ENCODE assay signal across 23 mouse cellular contexts in the genomic region with DNA sequence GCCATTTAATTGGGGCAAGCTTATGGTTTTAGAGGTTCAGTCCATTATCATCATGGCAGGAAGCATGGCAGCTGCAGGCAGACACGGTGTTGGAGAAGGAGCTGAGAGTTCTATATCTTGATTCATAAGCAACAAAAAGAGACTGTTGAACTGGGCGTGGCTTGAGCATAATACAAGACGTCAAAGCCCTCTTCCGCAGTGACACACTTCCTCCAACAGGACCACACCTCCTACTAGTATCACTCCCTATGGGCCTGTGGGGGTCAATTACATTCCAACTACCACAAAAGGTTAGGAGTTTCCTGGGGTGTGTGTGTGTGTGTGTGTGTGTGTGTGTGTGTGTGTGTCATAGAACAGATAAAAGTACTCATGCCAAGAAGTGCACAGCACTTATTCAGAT. TPM values are rescaled to one million over a fixed set of nuclear protein-coding genes. Genes with fewer than 3 reads are reported as not detected.
A peak's percentile ranks its signal among the peaks of the same experiment; 100 is the strongest.
DNase-seq lines count a peak whose midpoint lies in the region; ATAC-seq and TF ChIP-seq lines count a peak whose summit lies in the region.
"Had no signal": no experiment of that assay in that cellular context is flagged by ENCODE, and none has a peak within 500 bp of the region (broad histone marks: within the 10 kb centered on the region; RNA-seq: fewer than 3 reads in every experiment).

No protein-coding gene starts in this region.

- TF ChIP-seq CTCF in intestine, postnatal 0 days (IDR thresholded peaks at IDR 0.05; ENCODE audit: low read depth) = no peak
- no peak for TF ChIP-seq CTCF in MEL (IDR thresholded peaks at IDR 0.05 in 2 of 3, conservative IDR thresholded peaks at IDR 0.05 in 1 of 3; ENCODE audit: control insufficient read depth in 1 of 3, insufficient read depth in 1 of 3, low read depth in 2 of 3, low read length in 3 of 3, poor library complexity in 1 of 3, severe bottlenecking in 1 of 3)

- no peak overlapping the region for H3K4me2 ChIP-seq in intestine, embryonic 16.5 days (ENCODE audit: low read depth, low read length)
- no peak overlapping the region for H3K4me2 ChIP-seq in intestine, postnatal 0 days (replicated peaks; ENCODE audit: low read depth)
- H3K4me2 ChIP-seq: embryonic facial prominence, embryonic 13.5 days; forebrain, embryonic 13.5 days; heart, embryonic 11.5 days; hindbrain, embryonic 15.5 days had no signal

- no peak overlapping the region for H3K27ac ChIP-seq in intestine, embryonic 16.5 days (ENCODE audit: low read length)
- no peak overlapping the region for H3K27ac ChIP-seq in intestine, postnatal 0 days (ENCODE audit: low read depth, low read length)
- H3K27ac ChIP-seq in MEL (ENCODE audit: control insufficient read depth, low read depth, low read length) = no peak overlapping the region; the same call in 1 of the 2 replicates
- H3K27ac ChIP-seq in embryonic facial prominence, embryonic 10.5 days (replicated peaks) = no peak overlapping the region
- H3K27ac ChIP-seq: embryonic facial prominence, embryonic 13.5 days; forebrain, embryonic 13.5 days; gastrocnemius, adult 2 months; hindbrain, embryonic 15.5 days had no signal

- H3K79me2 ChIP-seq in MEL (ENCODE audit: control insufficient read depth, insufficient read depth, low read length, poor library complexity) = no peaks in the 10 kb centered on the region

- no peak for TF ChIP-seq RAD21 in MEL (IDR thresholded peaks at IDR 0.05; ENCODE audit: low read depth, low read length)

- TF ChIP-seq POLR2A in MEL (IDR thresholded peaks at IDR 0.05; ENCODE audit: control insufficient read depth in 1 of 2, insufficient read depth in 1 of 2, low read depth in 1 of 2, low read length in 2 of 2, poor library complexity in 1 of 2) = peak in 1 of 2 experiments; percentile 36; a peak in 1 of 4 replicates

- no peaks in the 10 kb centered on the region for H3K36me3 ChIP-seq in intestine, embryonic 16.5 days (ENCODE audit: control insufficient read depth, insufficient read depth, low read length)
- H3K36me3 ChIP-seq in intestine, postnatal 0 days (ENCODE audit: control insufficient read depth, insufficient read depth) = no peaks in the 10 kb centered on the region
- H3K36me3 ChIP-seq in MEL (ENCODE audit: control insufficient read depth in 1 of 2, insufficient read depth in 2 of 2, low read length in 2 of 2) = 0 out of 4 replicates have a peak, but pooled peaks cover 0 to 2% of the 10 kb centered on the region in 2 experiments
- no peaks in the 10 kb centered on the region for H3K36me3 ChIP-seq in embryonic facial prominence, embryonic 10.5 days (replicated peaks)
- H3K36me3 ChIP-seq: embryonic facial prominence, embryonic 13.5 days; hindbrain, embryonic 15.5 days had no signal

- H3K9ac ChIP-seq in intestine, embryonic 16.5 days (ENCODE audit: low read depth, low read length) = no peak overlapping the region
- no peak overlapping the region for H3K9ac ChIP-seq in intestine, postnatal 0 days (ENCODE audit: low read depth, low read length)
- no peak overlapping the region for H3K9ac ChIP-seq in MEL (ENCODE audit: control insufficient read depth, low read depth, low read length, poor library complexity, severe bottlenecking)
- H3K9ac ChIP-seq: embryonic facial prominence, embryonic 13.5 days; forebrain, embryonic 13.5 days; hindbrain, embryonic 15.5 days had no signal

- TF ChIP-seq EP300 in MEL (IDR thresholded peaks at IDR 0.05; ENCODE audit: low read depth in 1 of 2, low read length in 2 of 2) = no peak

- WGBS in intestine, embryonic 16.5 days = 66% methylated on average over 4 of the region's 4 CpGs
- 49% methylated on average over 4 of the region's 4 CpGs for WGBS in intestine, postnatal 0 days
- WGBS in embryonic facial prominence, embryonic 10.5 days = 78% methylated on average over 4 of the region's 4 CpGs

- peak; percentile 31; the same call in 1 of the 2 replicates for ATAC-seq in intestine, embryonic 16.5 days
- ATAC-seq in intestine, postnatal 0 days = no peak
- ATAC-seq: forebrain, embryonic 13.5 days; Patski had no signal

- peak; percentile 76 for DNase-seq in MEL (ENCODE audit: low read depth, low spot score)
- peak; percentile 8 for DNase-seq in embryonic facial prominence, embryonic 10.5 days (ENCODE audit: low spot score)
- DNase-seq in thymus, postnatal 14 days = no peak
- no peak for DNase-seq in kidney, postnatal 4 days
- DNase-seq in cerebellum, postnatal 10 days = no peak
- DNase-seq: adrenal gland, adult 2 months; adrenal gland, postnatal 25 days; cerebellum, adult 18-20 months; cerebellum, adult 9-11 months; embryo, embryonic 11 days; gastrocnemius, adult 2 months; gastrocnemius, postnatal 25 days; heart, adult 18-20 months; heart, postnatal 36 days; kidney, adult 11 months had no signal

- no peaks in the 10 kb centered on the region for H3K9me3 ChIP-seq in intestine, embryonic 16.5 days (ENCODE audit: control insufficient read depth, low read length)
- H3K9me3 ChIP-seq in intestine, postnatal 0 days (ENCODE audit: control insufficient read depth) = no peaks in the 10 kb centered on the region
- no peaks in the 10 kb centered on the region for H3K9me3 ChIP-seq in MEL (replicated peaks; ENCODE audit: insufficient read depth, low read length)
- H3K9me3 ChIP-seq in embryonic facial prominence, embryonic 10.5 days = 0 out of 2 replicates have a peak, but pooled peaks cover under 1% of the 10 kb centered on the region
- H3K9me3 ChIP-seq: embryonic facial prominence, embryonic 13.5 days; forebrain, embryonic 13.5 days; hindbrain, embryonic 15.5 days had no signal

- H3K4me3 ChIP-seq in intestine, embryonic 16.5 days (ENCODE audit: low read length) = no peak overlapping the region
- no peak overlapping the region for H3K4me3 ChIP-seq in intestine, postnatal 0 days (ENCODE audit: low read depth, low read length)
- no peak overlapping the region; a peak in 1 of 4 replicates for H3K4me3 ChIP-seq in MEL (ENCODE audit: control insufficient read depth in 1 of 2, insufficient read depth in 1 of 2, low read depth in 2 of 2, low read length in 2 of 2)
- no peak overlapping the region for H3K4me3 ChIP-seq in embryonic facial prominence, embryonic 10.5 days
- H3K4me3 ChIP-seq: embryonic facial prominence, embryonic 13.5 days; forebrain, embryonic 13.5 days; gastrocnemius, adult 2 months; hindbrain, embryonic 15.5 days had no signal

- peaks cover 12% of the 10 kb centered on the region; the same call in 1 of the 2 replicates for H3K27me3 ChIP-seq in intestine, embryonic 16.5 days (replicated peaks; ENCODE audit: control insufficient read depth, insufficient read depth, low read length)
- H3K27me3 ChIP-seq in intestine, postnatal 0 days (replicated peaks; ENCODE audit: control insufficient read depth, insufficient read depth, low read length) = 0 out of 2 replicates have a peak, but pooled peaks cover 8% of the 10 kb centered on the region
- H3K27me3 ChIP-seq in MEL (ENCODE audit: control insufficient read depth in 1 of 2, insufficient read depth in 2 of 2, low read length in 2 of 2) = peaks cover 1 to 2% of the 10 kb centered on the region in 2 experiments; a peak in 3 of 4 replicates
- peaks cover 47% of the 10 kb centered on the region for H3K27me3 ChIP-seq in embryonic facial prominence, embryonic 10.5 days (replicated peaks; ENCODE audit: low read depth, poor library complexity, severe bottlenecking)
- H3K27me3 ChIP-seq: hindbrain, embryonic 15.5 days had no signal

- no peaks in the 10 kb centered on the region for H3K4me1 ChIP-seq in intestine, embryonic 16.5 days (ENCODE audit: control insufficient read depth, insufficient read depth, low read length)
- H3K4me1 ChIP-seq in intestine, postnatal 0 days (replicated peaks; ENCODE audit: control insufficient read depth, insufficient read depth, low read length) = no peaks in the 10 kb centered on the region
- H3K4me1 ChIP-seq in MEL (ENCODE audit: control insufficient read depth in 1 of 2, insufficient read depth in 2 of 2, low read length in 2 of 2) = 0 out of 4 replicates have a peak, but pooled peaks cover 0 to 2% of the 10 kb centered on the region in 2 experiments
- H3K4me1 ChIP-seq in embryonic facial prominence, embryonic 10.5 days = peaks cover 57% of the 10 kb centered on the region

TF ChIP-seq in MEL, 35 proteins besides CTCF, POLR2A, EP300 and RAD21 (continues in another document):
- TF ChIP-seq POLR2AphosphoS5 (IDR thresholded peaks at IDR 0.05; ENCODE audit: borderline replicate concordance, low read depth, low read length) (no peak), CHD2 (IDR thresholded peaks at IDR 0.05; ENCODE audit: low read length) (no peak), MAX (IDR thresholded peaks at IDR 0.05; ENCODE audit: low read length) (no peak), SMC3 (IDR thresholded peaks at IDR 0.05; ENCODE audit: low read depth, low read length) (no peak), NELFE (IDR thresholded peaks at IDR 0.05; ENCODE audit: low read depth, low read length) (no peak), ZNF384 (IDR thresholded peaks at IDR 0.05; ENCODE audit: low read depth, low read length) (no peak), ZMIZ1 (IDR thresholded peaks at IDR 0.05; ENCODE audit: low read depth, low read length) (no peak)

RNA-seq across cellular contexts. Expression of a gene that starts 25.7 kb away (rescaled TPM):
- 9.2 and 9.6 TPM in 2 replicates for polyA plus RNA-seq in intestine, embryonic 16.5 days (2015; fragmentation: Nextera tagmentation; extraction: Ambion mirVana)
- 3.9 and 4.6 TPM in 2 replicates for polyA plus RNA-seq in intestine, postnatal 0 days (2015; fragmentation: Nextera tagmentation; extraction: Ambion mirVana)
- total RNA-seq in MEL (2012; rRNA removed) = 18.8 and 22.4 TPM in 2 replicates
- 10 to 100 TPM in 1 of 2 experiments, not detected in 1; 23.3 TPM for polyA plus RNA-seq in MEL (2012; ENCODE audit: insufficient read depth in 1 of 2, insufficient read length in 2 of 2, low read depth in 1 of 2, low replicate concordance in 2 of 2, missing spikeins in 1 of 2)
- 25.1 and 27.1 TPM in 2 replicates for polyA plus RNA-seq in embryonic facial prominence, embryonic 10.5 days (2016; fragmentation: Nextera tagmentation; extraction: Ambion mirVana)

RNA-seq across cellular contexts. Expression of a gene that starts 32.4 kb away (rescaled TPM):
- polyA plus RNA-seq in intestine, embryonic 16.5 days (2015; fragmentation: Nextera tagmentation; extraction: Ambion mirVana) = 0.48 and 0.70 TPM in 2 replicates
- 0.43 and 0.56 TPM in 2 replicates for polyA plus RNA-seq in intestine, postnatal 0 days (2015; fragmentation: Nextera tagmentation; extraction: Ambion mirVana)
- 0.12 TPM in 1 of 2 replicates, not detected in the other for total RNA-seq in MEL (2012; rRNA removed)
- under 1 TPM in 1 of 2 experiments, not detected in 1; 0.18 TPM for polyA plus RNA-seq in MEL (2012; ENCODE audit: insufficient read depth in 1 of 2, insufficient read length in 2 of 2, low read depth in 1 of 2, low replicate concordance in 2 of 2, missing spikeins in 1 of 2)
- polyA plus RNA-seq in embryonic facial prominence, embryonic 10.5 days (2016; fragmentation: Nextera tagmentation; extraction: Ambion mirVana) = 0.64 and 0.82 TPM in 2 replicates
- total RNA-seq: adrenal gland, postnatal 25 days; gastrocnemius, adult 2 months; gastrocnemius, postnatal 25 days; heart, adult 18-20 months; heart, postnatal 36 days had no signal
- polyA plus RNA-seq: C2C12 had no signal

RNA-seq across cellular contexts. Expression of a gene that starts 55.6 kb away (rescaled TPM):
- polyA plus RNA-seq in intestine, embryonic 16.5 days (2015; fragmentation: Nextera tagmentation; extraction: Ambion mirVana) = 466 and 492 TPM in 2 replicates
- 261 and 328 TPM in 2 replicates for polyA plus RNA-seq in intestine, postnatal 0 days (2015; fragmentation: Nextera tagmentation; extraction: Ambion mirVana)
- total RNA-seq in MEL (2012; rRNA removed) = 401 and 419 TPM in 2 replicates
- 100 to 1,000 TPM; 276 to 460 TPM for polyA plus RNA-seq in MEL (2012; ENCODE audit: insufficient read depth in 1 of 2, insufficient read length in 2 of 2, low read depth in 1 of 2, low replicate concordance in 2 of 2, missing spikeins in 1 of 2)
- polyA plus RNA-seq in embryonic facial prominence, embryonic 10.5 days (2016; fragmentation: Nextera tagmentation; extraction: Ambion mirVana) = 477 and 521 TPM in 2 replicates

Comparison
In these comparisons a context has a peak if more than half of its experiments do, and no peak if none do; other contexts are left out.
1. DNase-seq: peak in MEL (single experiment) and embryonic facial prominence, embryonic 10.5 days (single experiment); none in thymus, postnatal 14 days (single experiment), kidney, postnatal 4 days (0 of 2) and cerebellum, postnatal 10 days (0 of 2).